Mouse (Mus musculus): ENCODE measurements around the gene Fbxl13.
"Not testable (repeated sequence)": the region's sequence is repeated elsewhere in the genome, so short reads cannot be mapped to it uniquely, and the experiment has no call there.

The Fbxl13 gene

DNA sequence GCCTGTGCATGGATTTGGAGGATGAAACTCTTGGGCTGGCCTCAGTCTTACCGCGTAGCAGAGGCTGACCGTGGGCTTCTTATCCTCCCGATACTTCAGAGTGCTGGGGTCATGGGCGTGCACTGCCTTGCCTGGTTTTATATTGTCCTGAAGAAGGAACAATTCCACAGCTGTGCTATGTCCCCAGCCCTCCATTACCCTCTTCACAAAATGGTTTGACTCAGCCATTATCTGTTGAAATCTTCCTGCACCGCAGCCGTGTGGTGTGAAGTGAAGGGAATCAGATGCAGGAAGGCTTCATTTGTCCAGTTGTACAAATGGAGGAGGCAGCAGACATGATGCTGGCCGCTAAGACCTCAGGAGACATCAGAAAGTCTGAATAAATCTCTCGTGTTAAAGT lies 11.5 kb upstream of the Fbxl13 start:
- DNase-seq: peak; percentile 58

DNA sequence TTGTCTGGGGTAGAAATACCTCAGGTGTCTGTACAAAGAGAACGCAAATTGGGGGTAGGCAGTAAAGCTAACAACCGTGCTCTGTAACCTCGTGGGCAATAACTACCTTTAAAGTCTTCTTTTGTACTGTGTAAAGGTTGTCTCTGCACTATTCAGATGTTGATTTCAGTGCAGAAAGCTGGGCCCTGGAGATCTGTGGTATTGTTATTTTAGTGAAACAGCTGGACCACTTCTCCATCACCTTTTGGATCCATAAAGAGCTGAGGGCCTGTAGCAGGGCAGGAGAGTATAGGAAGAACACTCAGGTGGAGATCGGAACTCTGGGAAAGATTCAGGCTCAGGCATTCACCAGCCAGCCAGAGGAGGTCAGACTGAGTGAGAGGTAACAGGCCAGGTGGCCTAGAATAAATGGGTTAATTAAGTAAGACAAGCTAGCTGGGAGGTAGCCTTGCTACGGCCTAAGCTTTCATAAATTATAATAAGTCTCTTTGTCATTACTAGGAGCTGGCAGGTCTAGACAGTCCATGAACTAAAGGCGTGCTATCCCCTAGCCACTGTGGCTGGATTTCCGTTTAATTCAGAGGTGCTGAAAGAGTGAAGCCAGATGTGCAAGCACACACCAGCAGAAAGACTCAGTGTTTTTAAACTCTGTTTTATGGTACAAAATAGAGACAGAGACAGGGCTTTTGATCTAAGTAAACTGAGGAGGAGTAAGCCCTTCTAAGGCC lies 6.6 kb upstream of the Fbxl13 start:
- DNase-seq: no peak

DNA sequence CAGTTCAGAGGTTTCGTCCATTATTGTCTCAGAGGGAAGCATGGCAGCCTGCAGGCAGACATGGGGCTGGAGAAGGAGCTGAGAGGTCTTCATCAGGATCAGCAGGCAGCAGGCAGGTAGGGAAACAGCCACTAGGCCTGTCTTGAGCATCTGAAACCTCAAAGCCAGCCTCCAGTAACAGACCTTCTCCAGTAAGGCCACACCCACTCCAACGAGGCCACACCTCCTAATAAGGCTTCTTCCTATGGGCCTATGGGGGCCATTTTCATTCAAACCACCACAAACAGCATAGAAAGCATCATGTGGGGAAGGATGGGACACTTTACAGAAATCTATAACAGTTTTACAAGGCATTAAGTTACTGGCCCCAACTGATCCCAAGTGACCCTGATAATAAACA lies 5.3 kb upstream of the Fbxl13 start:
- no peak for DNase-seq

DNA sequence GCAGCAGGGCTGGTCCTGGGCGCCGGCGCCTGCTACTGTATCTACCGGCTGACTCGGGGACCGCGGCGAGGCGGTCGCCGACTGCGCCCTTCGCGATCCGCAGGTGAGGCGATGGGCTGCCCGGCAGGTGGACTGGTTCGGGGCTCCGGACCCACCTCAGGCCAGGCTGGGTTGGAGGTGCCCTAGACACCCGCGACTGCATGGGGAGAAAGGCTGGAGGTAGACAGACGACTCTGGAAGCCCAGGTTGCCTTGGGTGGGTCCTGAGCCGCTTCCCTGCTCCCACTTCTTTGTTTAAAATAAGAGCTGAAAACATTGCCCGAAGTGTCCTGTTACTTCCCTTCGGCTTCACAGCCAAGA lies 678 bp upstream of the Fbxl13 start:
- no peak for DNase-seq

DNA sequence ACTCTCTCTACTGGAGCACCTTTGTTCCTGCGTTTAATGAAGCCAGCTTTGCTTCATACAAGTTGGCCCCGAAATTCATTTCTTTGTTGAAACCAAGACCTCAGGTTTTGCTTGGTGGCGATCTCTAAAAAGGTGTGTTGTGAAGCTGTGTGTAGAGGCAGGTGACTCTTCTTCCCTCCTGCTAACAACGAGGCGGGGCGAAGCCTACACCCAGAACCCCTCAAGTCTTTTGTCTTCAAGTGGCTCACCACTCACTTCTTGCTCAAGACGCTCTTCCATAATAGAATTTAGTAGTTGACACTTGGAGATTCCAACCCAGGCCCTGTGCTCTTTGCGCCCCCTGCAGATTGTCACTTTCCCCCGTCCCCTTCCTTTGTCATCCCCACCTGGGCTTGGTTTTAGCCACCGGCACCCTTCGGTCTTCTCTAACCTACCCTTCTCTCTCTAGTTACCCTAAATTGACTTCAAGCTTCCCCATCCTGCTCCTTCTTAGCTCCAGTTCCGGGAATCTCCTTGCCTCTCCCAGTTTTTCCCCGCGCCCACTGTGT lies 469 bp downstream of the Fbxl13 start:
- DNase-seq: no peak

DNA sequence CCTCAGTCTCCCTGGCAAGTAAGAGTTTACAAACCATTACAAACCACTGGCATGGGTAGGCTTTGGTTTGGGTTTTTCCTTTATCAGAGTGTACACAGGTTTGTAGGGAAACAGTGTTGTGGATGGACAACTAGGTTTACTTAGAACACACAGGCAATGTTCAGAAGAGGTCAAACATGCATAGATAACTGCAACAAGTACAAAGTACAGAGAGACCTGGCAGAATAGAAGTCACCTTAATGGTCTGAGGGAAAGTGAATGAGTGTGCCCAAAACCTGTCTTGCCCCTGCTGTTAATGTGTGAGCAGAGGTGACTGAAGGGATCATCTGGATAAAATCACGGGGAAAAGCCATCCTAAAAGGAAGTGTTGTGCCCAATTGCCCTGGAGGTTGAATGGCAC lies 1.8 kb downstream of the Fbxl13 start:
- no peak for DNase-seq

DNA sequence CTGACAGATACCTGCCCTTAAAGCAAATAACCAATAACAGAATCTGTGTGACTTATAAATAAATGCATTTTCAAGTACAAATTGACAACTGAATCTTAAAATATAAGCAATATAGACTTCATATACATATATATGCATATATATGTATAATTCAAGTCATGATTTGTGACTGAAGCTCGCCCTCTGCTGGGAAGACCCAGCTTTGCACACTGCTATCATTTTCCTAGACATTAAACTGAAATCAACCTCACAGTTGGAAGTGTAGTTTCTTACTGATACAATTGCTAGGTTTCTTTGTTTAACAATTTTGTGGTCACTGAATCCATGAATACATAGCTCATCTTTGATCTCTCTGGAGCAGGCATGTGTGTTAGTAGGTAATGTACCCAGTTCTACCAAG lies 4.5 kb downstream of the Fbxl13 start:
- peak; percentile 51 for DNase-seq

DNA sequence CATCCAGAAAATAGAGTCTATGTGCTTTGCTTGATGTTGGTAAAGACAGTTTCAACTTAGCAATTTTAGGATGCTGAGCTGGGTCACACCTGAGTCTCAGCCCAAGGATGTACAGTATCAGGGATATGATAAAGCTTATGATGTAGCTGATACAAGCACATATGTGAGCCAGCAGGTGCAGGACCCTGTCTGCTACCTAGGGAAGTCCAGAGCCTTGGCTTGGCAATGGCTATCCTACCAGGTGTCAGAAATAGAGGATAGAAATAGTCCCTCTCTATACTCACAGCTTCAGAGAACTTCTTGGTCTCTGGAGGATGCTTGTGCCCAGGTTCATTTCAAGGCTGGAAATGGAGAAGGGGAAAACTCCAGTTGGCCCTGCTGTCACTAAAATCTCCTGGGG lies 19.5 kb downstream of the Fbxl13 start:
- DNase-seq: no peak

DNA sequence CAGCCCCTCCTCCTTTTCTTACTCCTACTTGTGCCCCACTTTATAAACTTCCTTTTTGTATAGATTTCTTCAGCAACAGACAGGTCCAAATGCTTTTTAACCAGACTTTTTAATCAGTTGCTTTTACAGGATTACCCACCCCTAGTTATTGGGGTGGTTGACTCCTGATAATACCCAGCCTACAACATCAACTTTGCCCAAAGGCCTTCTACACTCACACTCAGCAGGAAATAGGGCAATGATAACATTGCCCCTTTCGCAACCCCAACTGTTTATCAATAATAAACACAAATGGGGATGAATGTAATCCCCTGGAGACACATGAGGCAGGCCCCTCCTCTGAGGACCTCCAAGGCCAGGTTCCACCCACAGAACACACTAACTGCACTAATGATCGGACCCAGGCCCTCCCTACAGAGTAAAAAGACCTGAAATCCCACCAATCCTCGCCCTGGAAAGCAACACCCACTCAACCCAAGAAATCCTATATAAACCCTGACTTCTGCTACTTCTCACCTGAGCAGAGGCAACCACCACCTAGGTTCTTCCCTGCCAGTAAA lies 28.9 kb downstream of the Fbxl13 start:
- no peak for DNase-seq

DNA sequence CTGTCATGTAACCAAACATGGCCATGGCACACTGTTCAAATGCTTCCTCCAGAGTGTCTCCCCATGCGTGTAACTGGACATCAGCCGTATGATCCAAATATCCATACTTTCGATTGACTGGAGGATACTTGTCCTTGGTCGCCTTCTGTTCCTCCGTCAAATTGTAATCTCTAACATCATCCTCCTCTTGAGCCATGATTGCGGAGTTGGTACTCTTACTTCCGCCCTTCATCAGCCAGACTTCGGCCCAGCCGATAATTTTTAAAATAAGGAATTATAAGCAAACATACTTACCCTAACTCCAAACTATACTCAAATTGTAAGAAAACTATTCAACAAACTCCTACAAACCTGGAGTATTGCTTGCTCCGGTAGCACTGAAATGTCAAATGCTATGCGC lies 31.1 kb downstream of the Fbxl13 start:
- DNase-seq: not testable (repeated sequence)

DNA sequence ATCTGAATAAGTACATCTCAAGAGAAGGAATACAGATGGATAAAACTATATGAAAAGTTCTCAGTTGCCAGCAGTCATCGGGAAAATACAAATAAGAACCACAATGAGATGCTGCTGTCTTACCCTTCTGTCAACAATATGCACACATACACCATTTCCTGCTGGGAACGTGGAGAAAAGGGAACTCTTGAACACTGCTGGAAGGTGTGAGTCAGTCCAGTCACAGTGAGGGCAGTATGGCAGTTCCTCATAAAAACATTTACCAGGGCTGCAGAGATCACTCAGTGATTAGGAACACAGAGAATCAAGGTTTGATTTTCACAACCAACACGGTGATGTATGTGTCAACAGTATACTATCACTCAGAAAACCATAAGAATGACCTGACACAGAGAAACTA lies 34.4 kb downstream of the Fbxl13 start:
- no peak for DNase-seq

DNA sequence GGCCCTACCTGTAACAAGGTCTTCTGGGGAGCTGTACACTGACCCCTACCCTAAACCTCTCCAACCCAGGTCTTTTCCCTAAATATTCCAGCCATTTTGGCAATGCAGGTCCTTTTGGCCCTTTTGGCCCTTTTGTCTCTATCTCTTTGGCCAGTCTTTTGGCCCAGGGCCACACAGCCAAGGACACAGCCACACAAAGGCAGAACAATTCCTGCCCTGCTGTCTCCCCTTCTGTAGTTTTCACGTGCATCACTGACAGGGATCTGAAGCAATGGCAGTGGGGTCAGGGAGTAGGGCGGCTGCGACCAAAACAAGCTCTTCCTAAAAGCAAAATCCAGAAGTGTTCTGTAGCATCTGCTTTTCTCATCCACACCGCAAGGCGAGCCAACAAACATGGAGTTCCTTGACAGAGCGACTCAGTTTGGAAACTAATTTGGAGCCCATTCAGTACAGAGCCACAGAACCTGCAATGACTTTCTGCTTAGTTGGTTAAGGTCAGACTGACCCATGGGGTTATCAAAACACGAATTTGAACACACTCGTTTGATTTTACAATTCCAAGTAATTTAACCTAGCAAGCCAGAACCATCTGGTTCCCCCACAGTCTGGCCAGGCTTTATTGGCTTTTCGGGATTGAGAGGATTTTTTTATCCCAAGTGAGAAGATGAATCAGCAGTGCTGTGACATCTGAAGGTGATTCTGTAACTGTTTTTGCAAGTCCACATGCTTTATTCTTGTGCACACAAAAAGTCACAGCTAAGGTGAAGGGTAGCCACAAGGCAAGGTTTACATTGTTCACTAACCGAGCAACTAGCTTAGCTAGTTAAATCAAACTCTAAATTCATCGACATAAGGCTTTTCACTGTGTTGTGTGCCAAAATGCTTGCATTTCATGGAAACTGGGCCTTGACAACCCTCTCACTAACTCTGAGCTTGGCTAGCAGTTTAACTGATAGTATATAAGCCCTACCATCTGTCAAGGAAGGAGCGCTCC lies 36.8 kb downstream of the Fbxl13 start:
- no peak for DNase-seq

DNA sequence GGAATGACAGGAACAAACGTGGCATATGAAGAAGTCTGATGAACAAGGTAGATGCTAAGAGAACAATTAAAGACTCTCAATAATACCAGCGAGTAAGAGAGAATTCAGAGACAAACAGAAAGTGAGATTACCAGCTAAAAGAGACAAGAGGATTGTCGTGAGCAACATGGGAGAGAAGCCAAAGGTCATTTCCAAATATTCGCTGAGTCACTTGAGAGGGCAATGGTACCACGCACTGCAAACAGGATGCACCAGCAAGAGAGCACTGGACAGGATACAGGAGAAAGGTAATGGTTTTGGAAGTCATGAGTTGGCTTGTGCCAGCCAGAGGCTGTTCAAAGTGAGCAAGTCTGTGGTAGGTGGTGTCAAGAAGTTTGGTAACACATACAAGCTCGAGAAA lies 39.5 kb downstream of the Fbxl13 start:
- DNase-seq: no peak

DNA sequence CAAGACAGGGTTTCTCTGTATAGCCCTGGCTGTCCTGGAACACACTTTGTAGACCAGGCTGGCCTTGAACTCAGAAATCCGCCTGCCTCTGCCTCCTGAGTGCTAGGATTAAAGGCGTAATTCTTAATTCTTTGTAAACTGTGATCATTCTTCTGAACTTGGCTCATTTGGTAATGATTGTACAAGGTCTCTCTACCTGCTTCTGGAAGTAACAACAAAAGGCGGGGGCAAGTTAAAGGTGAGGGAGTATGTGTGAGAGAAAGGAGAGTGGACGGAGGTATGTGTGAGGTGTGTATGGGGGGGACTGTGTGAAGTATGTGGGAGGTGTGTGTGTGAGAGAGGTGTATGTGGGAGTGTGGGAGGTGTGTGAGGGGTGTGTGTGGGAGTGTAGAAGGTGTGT lies 45.5 kb downstream of the Fbxl13 start:
- DNase-seq: no peak

DNA sequence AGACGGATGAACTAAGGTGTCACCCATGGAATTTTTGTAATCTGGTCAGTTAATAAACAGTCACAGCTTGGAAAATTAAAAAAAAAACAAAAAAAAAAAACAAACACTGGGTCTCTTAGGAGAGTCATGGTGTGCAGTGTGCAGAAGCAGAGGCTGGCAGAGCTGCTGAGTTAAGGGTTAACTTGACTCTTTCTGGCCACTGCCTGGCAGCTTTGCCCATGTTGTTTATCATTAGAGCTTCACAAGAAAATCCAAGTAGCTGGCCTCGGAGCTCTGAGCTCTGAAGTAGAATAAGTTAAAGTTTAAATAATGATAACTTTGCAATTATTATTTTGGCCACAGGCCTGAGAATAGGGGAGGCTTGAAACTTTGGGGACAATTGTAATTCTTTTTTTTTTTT lies 45.9 kb downstream of the Fbxl13 start:
- DNase-seq: not testable (repeated sequence)

DNA sequence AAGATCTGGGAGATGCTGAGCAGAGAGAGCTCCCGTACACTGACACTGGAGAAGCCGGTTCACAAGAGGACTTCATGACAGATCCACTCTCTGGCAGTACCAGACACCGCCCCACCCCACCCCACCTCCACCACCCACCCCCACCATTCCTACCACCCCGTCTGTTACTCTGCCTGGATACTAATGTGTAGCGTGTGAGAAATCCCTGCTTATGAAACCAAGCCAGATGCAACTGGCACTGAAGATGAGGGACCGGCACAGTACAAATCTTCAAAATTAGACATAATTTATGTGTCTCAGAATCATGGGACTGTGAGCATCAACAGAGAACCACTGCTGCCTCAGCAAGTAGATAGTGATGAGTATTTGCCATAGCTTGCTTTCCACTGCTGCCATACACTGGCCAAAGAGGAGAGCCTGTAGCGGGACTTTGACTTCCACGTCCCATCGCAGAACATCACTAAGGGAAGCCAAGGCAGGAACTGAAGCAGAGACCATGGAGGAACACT lies 52.2 kb downstream of the Fbxl13 start:
- DNase-seq: no peak

DNA sequence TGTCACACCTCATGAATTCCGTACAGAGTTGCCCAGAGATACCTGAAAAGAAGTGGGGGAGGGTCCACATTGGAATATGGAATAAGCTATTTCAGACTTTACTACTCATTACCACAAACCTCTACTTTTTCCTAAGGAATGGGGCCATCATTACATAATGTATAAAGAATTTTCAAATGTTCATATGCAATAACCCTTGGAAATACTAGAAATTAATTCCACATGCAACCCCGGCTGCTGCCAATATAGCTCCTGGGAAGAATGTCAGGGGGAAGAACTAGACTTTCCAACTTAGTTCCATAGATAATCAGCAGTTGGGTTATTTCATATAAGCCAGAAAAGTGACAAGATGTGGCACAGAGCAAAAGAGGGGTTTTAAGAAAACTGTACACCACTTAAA lies 53.3 kb downstream of the Fbxl13 start:
- no peak for DNase-seq

DNA sequence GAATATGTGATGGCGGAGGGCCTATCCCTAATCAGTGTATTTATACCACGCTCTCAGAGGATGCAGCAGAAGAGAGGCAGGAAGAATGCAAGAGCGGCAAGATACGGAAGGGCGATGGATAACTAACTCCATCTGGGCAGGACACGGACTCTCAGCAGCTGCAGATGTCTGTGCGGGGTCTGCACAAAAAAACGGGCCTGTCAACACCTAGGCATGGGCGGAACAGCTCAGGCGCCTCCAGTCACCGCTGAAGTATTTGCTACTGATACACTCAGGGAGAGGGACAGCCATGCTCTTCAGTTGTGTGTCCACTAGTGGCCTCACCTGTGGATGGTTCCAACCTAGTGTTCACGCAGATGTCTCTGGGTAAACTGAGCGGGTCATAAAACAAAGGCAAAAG lies 57.2 kb downstream of the Fbxl13 start:
- no peak for DNase-seq

DNA sequence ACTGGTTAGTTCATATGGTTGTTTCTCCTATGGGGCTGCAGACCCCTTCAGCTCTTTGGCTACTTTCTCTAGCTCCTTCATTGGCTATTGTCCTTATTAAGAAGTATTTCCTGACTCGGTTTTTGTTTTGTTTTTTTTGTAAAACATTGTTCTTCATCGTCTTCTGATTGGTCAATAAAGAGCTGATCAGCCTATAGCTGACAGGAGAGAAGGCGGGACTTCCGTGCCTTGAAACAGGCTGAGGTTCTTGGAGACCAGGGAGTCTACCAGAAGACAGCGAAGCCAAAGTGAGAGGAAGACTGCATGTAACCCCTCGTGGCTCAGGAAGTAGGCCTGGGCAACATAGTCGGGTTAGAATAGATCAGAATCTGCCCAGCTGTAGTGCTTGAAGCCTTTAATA lies 57.8 kb downstream of the Fbxl13 start:
- DNase-seq: no peak

DNA sequence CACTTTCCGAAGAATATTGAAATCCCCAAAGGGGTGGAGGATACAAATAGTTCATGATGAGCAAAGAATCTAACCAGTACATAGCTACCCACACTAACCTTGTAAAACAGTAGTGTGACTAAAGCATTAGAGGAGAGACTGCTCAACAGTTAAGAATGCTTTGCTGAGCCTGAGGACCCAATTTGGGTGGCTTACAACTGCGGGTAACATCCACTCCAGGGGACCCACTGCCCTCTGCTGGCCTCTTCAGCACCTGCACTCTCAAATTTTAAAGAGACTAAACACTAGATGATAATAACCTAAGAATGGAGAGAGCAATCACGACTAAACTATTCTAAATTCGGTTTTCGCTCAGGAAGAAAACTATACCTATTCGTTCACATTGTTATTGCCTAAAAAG lies 58.7 kb downstream of the Fbxl13 start:
- DNase-seq: peak; percentile 69

DNA sequence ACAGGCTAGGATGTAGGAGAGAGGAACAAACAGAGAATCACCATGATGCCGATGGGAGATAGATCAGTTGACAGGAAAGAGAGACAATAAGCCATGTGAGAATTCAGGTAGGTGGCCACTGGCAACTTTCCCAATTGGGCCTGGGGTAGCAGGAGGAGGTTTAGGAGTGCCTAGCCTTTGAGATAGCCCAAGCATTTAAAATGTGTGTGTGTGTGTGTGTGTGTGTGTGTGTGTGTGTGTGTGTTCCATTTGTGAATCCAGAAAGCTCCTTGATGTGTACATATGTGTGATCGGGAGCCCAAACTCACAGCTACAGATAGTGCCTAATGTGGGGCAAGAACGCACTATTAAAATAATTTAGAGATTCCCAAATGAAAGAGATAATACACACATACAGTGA lies 67.3 kb downstream of the Fbxl13 start:
- DNase-seq: no peak

DNA sequence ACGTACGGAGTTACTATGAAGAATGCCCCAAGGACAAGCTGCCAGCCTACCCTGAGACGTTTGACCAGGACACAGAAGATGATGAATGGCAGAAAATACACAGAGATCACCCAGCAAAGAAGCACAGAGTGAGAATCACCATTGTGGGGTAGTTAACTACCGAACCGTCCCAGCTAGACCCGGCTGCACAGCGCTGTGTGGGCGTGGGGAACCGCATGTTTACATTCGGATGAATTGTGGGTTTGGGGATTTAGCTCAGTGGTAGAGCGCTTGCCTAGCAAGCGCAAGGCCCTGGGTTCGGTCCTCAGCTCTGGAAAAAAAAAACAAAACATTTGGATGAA lies 70.3 kb downstream of the Fbxl13 start:
- no peak for DNase-seq

DNA sequence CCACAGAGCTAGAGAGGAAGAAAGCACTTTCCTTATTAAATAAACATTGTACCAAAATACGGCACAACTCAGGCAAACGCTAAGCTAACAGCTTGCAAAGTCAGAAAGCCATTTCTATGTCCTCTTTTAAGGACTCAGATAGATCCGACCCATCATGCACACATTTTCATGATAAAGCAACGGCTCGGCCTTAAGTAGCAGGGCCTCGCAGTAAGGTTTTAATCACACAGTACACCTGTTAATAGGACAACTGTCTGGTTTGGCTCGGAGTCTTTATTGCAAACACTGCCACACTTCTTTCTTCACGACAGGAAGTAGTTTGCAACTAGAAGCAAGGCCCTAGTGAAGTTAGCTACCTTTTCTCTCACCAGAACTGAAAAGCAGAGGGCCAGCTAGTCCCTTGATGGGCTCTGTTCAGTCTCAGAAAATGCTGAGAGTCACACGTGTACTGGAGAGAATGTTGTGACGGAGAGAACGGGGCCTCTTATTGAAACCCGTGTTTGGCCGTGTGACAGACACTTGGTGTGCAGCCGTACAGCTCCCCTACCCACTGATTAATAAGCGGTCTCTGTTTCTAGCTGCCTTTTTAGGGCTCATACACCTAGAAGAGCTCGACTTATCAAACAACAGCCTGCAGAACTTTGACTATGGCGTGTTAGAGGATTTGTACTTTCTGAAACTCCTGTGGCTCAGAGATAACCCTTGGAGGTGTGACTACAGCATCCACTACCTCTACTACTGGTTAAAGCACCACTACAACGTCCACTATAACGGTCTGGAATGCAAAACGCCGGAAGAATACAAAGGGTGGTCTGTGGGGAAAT lies 70.8 kb downstream of the Fbxl13 start:
- no peak for DNase-seq

Data from lung, postnatal 14 days (tissue).